Mouse (Mus musculus) liver, embryonic 11.5 days (tissue): ENCODE measurements around the gene Dhx32. TPM values are rescaled to one million over a fixed set of nuclear protein-coding genes. Genes with fewer than 3 reads are reported as not detected.

Experiments
- ATAC-seq: fragments of 200-750 bp; cut with Nextera tagmentation; replicated peaks from 2 replicates; pipeline ENCODE4 v1.8.0; 2017; ENCODE audit warnings: moderate number of reproducible peaks, mild to moderate bottlenecking, moderate TSS enrichment, moderate library complexity; ENCODE audit not compliant: low FRiP score
- DNase-seq: peaks from one replicate; pipeline ENCODE4 v3.0.0-alpha.2; 2017; ENCODE audit warnings: low spot score
- H3K27ac ChIP-seq: fragments of 300-500 bp; sonication (generic); 2 replicates; pipeline ENCODE4 v1.5.1; 2014; ENCODE audit warnings: mild to moderate bottlenecking, low read depth, low read length, control low read depth
- H3K27me3 ChIP-seq: fragments of 300-500 bp; sonication (generic); replicated peaks from 2 replicates; pipeline ENCODE4 v1.6.1; 2014; ENCODE audit warnings: low read length, mixed read lengths; ENCODE audit not compliant: control insufficient read depth, insufficient read depth
- H3K36me3 ChIP-seq: fragments of 300-500 bp; sonication (generic); 2 replicates; pipeline ENCODE4 v1.6.1; 2014; ENCODE audit warnings: mild to moderate bottlenecking, low read length, moderate library complexity, mixed read lengths; ENCODE audit not compliant: control insufficient read depth, insufficient read depth
- H3K4me1 ChIP-seq: fragments of 300-500 bp; sonication (generic); replicated peaks from 2 replicates; pipeline ENCODE4 v1.6.1; 2014; ENCODE audit warnings: low read length, mixed read lengths; ENCODE audit not compliant: control insufficient read depth, insufficient read depth
- H3K4me2 ChIP-seq: fragments of 300-500 bp; sonication (generic); 2 replicates; pipeline ENCODE4 v1.6.1; 2014; ENCODE audit warnings: mild to moderate bottlenecking, control low read depth, moderate library complexity
- H3K4me3 ChIP-seq: fragments of 300-500 bp; sonication (generic); 2 replicates; pipeline ENCODE4 v1.5.1; 2014; ENCODE audit warnings: low read depth, low read length, control low read depth
- H3K9ac ChIP-seq: fragments of 300-500 bp; sonication (generic); 2 replicates; pipeline ENCODE4 v1.6.1; 2014; ENCODE audit warnings: low read depth, low read length, control low read depth
- H3K9me3 ChIP-seq: fragments of 300-500 bp; sonication (generic); 2 replicates; pipeline ENCODE4 v1.6.1; 2016; ENCODE audit warnings: low read length, inconsistent platforms, mixed read lengths; ENCODE audit not compliant: control insufficient read depth
- WGBS: fragments of 180-500 bp; shearing (Covaris S2); extraction: QIAGEN DNeasy Blood & Tissue Kit; methylation state at CpG from one replicate; pipeline ENCODE4 v1.1.7; 2014; 5-methylcytosine and 5-hydroxymethylcytosine counted together
- polyA plus RNA-seq: library from polyadenylated mRNA; unstranded; fragments of >200 nt; fragmentation: Nextera tagmentation; extraction: Ambion mirVana; gene quantifications from 2 replicates; pipeline ENCODE4 v1.2.1, GENCODE M21; 2014

Dhx32 gene
- polyA plus RNA-seq, 1 experiment from 2014 or later, result 22.6 TPM

GRCm38 (mm10) chr7:133744209-133744608, 38.3 kb downstream of the Dhx32 start:
- no peak for DNase-seq
- Histone ChIP-seq H3K4me2 (no peak overlapping the region), H3K4me3 (no peak overlapping the region), H3K9me3 (no peaks in the 10 kb centered on the region), H3K27me3 (no peaks in the 10 kb centered on the region), H3K9ac (no peak overlapping the region), H3K4me1 (0 out of 2 replicates have a peak, but pooled peaks cover 3% of the 10 kb centered on the region), H3K36me3 (peaks cover 2% of the 10 kb centered on the region; the same call in 1 of the 2 replicates), H3K27ac (no peak overlapping the region)
- WGBS, result 70% methylated on average over 1 of the region's 1 CpGs
- no peak for ATAC-seq

- H3K27me3 ChIP-seq, result no peaks in the 10 kb centered on the region
- H3K9me3 ChIP-seq, result no peaks in the 10 kb centered on the region
- H3K4me1 ChIP-seq, result 0 out of 2 replicates have a peak, but pooled peaks cover 3% of the 10 kb centered on the region
- H3K36me3 ChIP-seq, result peaks cover 2% of the 10 kb centered on the region; the same call in 1 of the 2 replicates
- DNase-seq, result no peak
- H3K27ac ChIP-seq, result no peak overlapping the region
- no peak overlapping the region for H3K4me2 ChIP-seq
- WGBS, result 50% methylated on average over 4 of the region's 4 CpGs
- no peak for ATAC-seq
- H3K4me3 ChIP-seq, result no peak overlapping the region
- H3K9ac ChIP-seq, result no peak overlapping the region
Measured at GRCm38 (mm10) chr7:133743611-133744010, 38.9 kb downstream of the Dhx32 start.

GRCm38 (mm10) chr7:133742530-133743325, 39.8 kb downstream of the Dhx32 start:
- 93% methylated on average over 12 of the region's 12 CpGs for WGBS
- Histone ChIP-seq H3K9ac (no peak overlapping the region), H3K9me3 (no peaks in the 10 kb centered on the region), H3K4me3 (no peak overlapping the region), H3K4me2 (no peak overlapping the region), H3K27me3 (no peaks in the 10 kb centered on the region), H3K36me3 (no peaks in the 10 kb centered on the region), H3K27ac (no peak overlapping the region), H3K4me1 (0 out of 2 replicates have a peak, but pooled peaks cover 3% of the 10 kb centered on the region)
- DNase-seq (no peak), ATAC-seq (no peak)

GRCm38 (mm10) chr7:133740558-133740957, 42.0 kb downstream of the Dhx32 start:
- Histone ChIP-seq H3K9ac (no peak overlapping the region), H3K9me3 (no peaks in the 10 kb centered on the region), H3K4me3 (no peak overlapping the region), H3K4me1 (0 out of 2 replicates have a peak, but pooled peaks cover 3% of the 10 kb centered on the region), H3K27ac (no peak overlapping the region), H3K27me3 (no peaks in the 10 kb centered on the region), H3K36me3 (no peaks in the 10 kb centered on the region), H3K4me2 (no peak overlapping the region)
- ATAC-seq (no peak), DNase-seq (no peak)
- WGBS, result 78% methylated on average over 7 of the region's 7 CpGs

GRCm38 (mm10) chr7:133731971-133732645, 50.4 kb downstream of the Dhx32 start:
- H3K4me1 ChIP-seq, result peaks cover 6% of the 10 kb centered on the region; the same call in 1 of the 2 replicates
- DNase-seq (no peak), ATAC-seq (no peak)
- H3K27me3 ChIP-seq, result no peaks in the 10 kb centered on the region
- no peak overlapping the region for H3K9ac ChIP-seq
- no peaks in the 10 kb centered on the region for H3K9me3 ChIP-seq
- WGBS, result 79% methylated on average over 4 of the region's 4 CpGs
- H3K27ac ChIP-seq, result no peak overlapping the region
- 0 out of 2 replicates have a peak, but pooled peaks cover 2% of the 10 kb centered on the region for H3K36me3 ChIP-seq
- no peak overlapping the region for H3K4me3 ChIP-seq
- H3K4me2 ChIP-seq, result no peak overlapping the region

- H3K4me3 ChIP-seq, result no peak overlapping the region
- 0 out of 2 replicates have a peak, but pooled peaks cover 2% of the 10 kb centered on the region for H3K36me3 ChIP-seq
- WGBS, result 75% methylated on average over 11 of the region's 11 CpGs
- H3K27ac ChIP-seq, result no peak overlapping the region
- H3K4me1 ChIP-seq, result peaks cover 6% of the 10 kb centered on the region; the same call in 1 of the 2 replicates
- H3K9ac ChIP-seq, result no peak overlapping the region
- DNase-seq, result no peak
- no peaks in the 10 kb centered on the region for H3K27me3 ChIP-seq
- ATAC-seq, result no peak
- H3K9me3 ChIP-seq, result no peaks in the 10 kb centered on the region
- no peak overlapping the region for H3K4me2 ChIP-seq
Measured at GRCm38 (mm10) chr7:133730324-133731191, 52.0 kb downstream of the Dhx32 start.

GRCm38 (mm10) chr7:133729351-133729750, 53.2 kb downstream of the Dhx32 start:
- Histone ChIP-seq H3K36me3 (0 out of 2 replicates have a peak, but pooled peaks cover 2% of the 10 kb centered on the region), H3K9me3 (no peaks in the 10 kb centered on the region), H3K4me3 (no peak overlapping the region), H3K27me3 (no peaks in the 10 kb centered on the region), H3K9ac (no peak overlapping the region), H3K4me1 (peaks cover 6% of the 10 kb centered on the region; the same call in 1 of the 2 replicates), H3K27ac (no peak overlapping the region), H3K4me2 (no peak overlapping the region)
- 77% methylated on average over 5 of the region's 5 CpGs for WGBS
- no peak for DNase-seq
- ATAC-seq, result no peak

- peaks cover 6% of the 10 kb centered on the region; the same call in 1 of the 2 replicates for H3K4me1 ChIP-seq
- ATAC-seq (no peak), DNase-seq (no peak)
- H3K27ac ChIP-seq, result no peak overlapping the region
- H3K36me3 ChIP-seq, result peaks cover 5% of the 10 kb centered on the region; the same call in 1 of the 2 replicates
- no peaks in the 10 kb centered on the region for H3K27me3 ChIP-seq
- H3K4me2 ChIP-seq, result no peak overlapping the region
- WGBS, result 64% methylated on average over 6 of the region's 6 CpGs
- no peak overlapping the region for H3K4me3 ChIP-seq
- H3K9me3 ChIP-seq, result no peaks in the 10 kb centered on the region
- no peak overlapping the region for H3K9ac ChIP-seq
Measured at GRCm38 (mm10) chr7:133727027-133727426, 55.5 kb downstream of the Dhx32 start.
